Mouse (Mus musculus): ENCODE data around the gene Srrm2.

Gene Srrm2

GRCm38 (mm10) chr17:23857193-23857592, 66.9 kb downstream of the Srrm2 start:
- no peak for DNase-seq (ENCODE audit: low spot score)

GRCm38 (mm10) chr17:23857913-23858312, 67.6 kb downstream of the Srrm2 start:
- DNase-seq (ENCODE audit: low spot score), result no peak

GRCm38 (mm10) chr17:23862926-23863325, 72.6 kb downstream of the Srrm2 start:
- no peak for DNase-seq (ENCODE audit: low spot score)

GRCm38 (mm10) chr17:23867756-23868155, 77.4 kb downstream of the Srrm2 start, which contains the start of gene Prss21:
Gene Prss21 (plus strand): TSS chr17:23868056.
- no peak for DNase-seq (ENCODE audit: low spot score)

DNA sequence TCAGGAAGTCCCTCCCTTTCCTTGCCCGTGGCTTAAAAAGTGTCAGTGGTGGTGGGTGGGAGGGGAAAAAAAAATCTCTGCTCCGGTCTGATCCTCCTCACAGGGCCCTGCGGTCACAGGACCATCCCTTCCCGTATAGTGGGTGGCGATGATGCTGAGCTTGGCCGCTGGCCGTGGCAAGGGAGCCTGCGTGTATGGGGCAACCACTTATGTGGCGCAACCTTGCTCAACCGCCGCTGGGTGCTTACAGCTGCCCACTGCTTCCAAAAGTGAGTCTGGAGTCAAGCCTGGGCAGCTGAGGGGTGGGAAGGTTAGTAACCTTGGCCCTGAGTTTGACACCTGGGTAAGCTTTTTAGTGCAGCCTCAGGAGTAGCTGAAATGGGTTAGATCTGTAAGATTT, 78.2 kb downstream of the Srrm2 start:
- no peak for DNase-seq (ENCODE audit: low spot score)
